Mouse (Mus musculus): ENCODE results near the gene Lypd5. TPM values are rescaled to one million over a fixed set of nuclear protein-coding genes. Genes with fewer than 3 reads are reported as not detected.

The Lypd5 gene
- total and polyA plus RNA-seq, 3 experiments: not detected

DNA sequence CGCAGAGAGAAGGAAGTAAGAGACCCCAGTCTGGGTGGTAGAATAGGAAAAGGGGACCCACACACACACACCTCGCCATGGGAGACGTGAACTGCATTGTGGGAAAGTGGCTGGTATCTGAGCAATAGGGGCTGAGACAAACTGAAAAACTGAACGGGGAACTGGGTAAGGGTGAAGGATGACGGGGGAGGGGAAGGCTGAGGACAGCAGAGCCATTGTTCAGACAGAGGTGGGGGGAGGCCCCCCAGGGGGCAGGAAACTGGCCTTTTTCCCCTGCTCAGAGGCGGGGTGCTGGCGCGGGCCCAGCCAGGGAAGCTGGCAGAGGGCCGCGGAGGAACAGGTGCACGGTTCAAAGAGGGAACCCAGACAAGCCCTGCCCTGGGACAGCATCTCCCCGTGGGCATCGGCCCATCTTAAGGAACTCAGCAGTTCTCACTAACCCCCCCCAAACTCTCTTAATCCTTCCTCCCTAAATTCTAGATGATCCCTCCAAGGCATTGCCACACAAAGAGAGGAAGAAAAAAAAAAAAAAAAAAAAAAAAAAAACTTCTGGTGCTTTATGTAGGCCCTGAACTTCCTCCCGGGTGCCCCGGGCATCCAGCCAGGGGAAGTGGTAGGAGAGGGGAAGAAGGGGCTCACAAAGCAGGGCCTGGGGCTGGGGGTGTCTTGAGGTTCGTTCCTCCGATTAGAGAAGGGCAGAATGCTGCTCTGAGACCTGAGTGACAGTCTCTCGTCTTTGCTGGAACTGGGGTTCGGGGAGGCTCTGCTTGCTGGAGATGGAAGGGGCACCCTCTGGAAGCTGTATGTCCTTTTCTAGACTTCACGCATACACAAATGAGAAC lies 24.8 kb downstream of the Lypd5 start:
- intact Hi-C loops (cut with DNase I): no loop called here
- Histone ChIP-seq H3K79me2 (replicated peaks; ENCODE audit: control insufficient read depth, insufficient read depth, low read length) (no peaks in the 10 kb centered on the region), H3K9ac (ENCODE audit: low read depth, low read length) (no peak overlapping the region), H3K27ac (no peak overlapping the region), H3K4me3 (no peak overlapping the region), H3K36me3 (ENCODE audit: control insufficient read depth, insufficient read depth, low read length) (no peaks in the 10 kb centered on the region), H3K27me3 (ENCODE audit: control insufficient read depth, insufficient read depth, low read length) (peaks cover 3% of the 10 kb centered on the region), H3K4me1 (ENCODE audit: control insufficient read depth, insufficient read depth, low read length) (peaks cover 4% of the 10 kb centered on the region)
- peak; percentile 55 to 71 for DNase-seq
- TF ChIP-seq POLR2A (IDR thresholded peaks at IDR 0.05; ENCODE audit: insufficient read depth, low read depth, low read length): no peak
- TF ChIP-seq CTCF (IDR thresholded peaks at IDR 0.05): no peak
- TF ChIP-seq EP300 (IDR thresholded peaks at IDR 0.05; ENCODE audit: insufficient read depth, low read depth, low read length): no peak
- WGBS: 21% methylated on average over 20 of the region's 20 CpGs

DNA sequence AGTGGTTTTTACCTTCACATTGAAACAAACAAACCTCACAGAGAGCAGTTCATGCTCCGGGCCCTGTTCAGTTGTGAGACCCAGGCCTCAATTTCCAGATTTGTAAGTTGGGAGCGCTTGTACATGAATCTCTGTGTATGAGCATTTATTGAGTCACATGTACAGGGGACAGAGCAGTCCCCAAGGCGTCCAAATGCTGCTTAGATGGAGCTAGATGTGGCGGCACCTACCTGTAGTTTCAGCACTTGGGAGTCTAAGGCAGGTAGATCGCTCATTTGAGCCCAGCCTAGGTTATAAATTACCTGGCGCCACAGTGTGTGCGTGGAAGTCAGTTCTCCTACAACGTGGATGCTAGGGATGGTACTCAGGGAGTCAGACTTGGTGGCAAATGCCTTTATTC lies 27.5 kb downstream of the Lypd5 start:
- H3K27ac ChIP-seq: no peak overlapping the region
- H3K4me3 ChIP-seq: no peak overlapping the region
- 86% methylated on average over 8 of the region's 8 CpGs for WGBS

DNA sequence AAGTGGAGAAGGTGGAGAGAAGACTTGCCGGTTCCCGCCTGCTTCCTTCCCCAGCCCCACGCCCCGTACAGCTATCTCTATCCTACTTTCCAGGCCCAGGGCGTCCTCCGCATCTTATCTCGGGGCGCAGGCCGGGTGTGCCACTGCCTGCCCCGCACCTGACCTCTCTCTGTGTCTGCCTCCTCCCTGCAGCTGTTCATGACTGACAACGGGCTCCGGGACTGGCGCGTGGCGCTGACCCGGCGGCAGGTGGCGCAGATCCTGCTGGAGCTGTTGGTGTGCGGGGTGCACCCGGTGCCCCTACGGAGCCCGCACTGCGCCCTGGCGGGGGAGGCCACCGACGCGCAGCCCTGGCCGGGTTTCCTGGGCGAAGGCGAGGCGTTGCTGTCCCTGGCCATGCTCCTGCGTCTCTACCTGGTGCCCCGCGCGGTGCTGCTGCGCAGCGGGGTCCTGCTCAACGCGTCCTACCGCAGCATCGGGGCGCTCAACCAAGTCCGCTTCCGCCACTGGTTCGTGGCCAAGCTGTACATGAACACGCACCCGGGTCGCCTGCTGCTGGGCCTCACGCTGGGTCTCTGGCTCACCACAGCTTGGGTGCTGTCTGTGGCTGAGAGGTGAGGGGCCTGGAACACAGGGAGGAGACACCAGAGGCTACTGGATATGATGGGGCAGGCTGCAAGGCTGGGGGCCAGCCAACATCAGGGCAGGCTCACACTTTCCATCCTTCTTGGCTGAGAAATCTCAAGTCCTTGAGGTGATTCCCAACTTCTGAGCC lies 28.3 kb downstream of the Lypd5 start:
- H3K4me3 ChIP-seq: peak overlapping the region; percentile 24; the same call in 1 of the 2 replicates
- no peak overlapping the region for H3K27ac ChIP-seq
- H3K4me1 ChIP-seq (ENCODE audit: control insufficient read depth, insufficient read depth, low read length): peaks cover 4% of the 10 kb centered on the region
- 0 out of 2 replicates have a peak overlapping the region, but pooled peaks have one; percentile 14 for H3K9ac ChIP-seq (ENCODE audit: low read depth, low read length)
- WGBS: 6% methylated on average over 49 of the region's 49 CpGs
- no peaks in the 10 kb centered on the region for H3K36me3 ChIP-seq (ENCODE audit: control insufficient read depth, insufficient read depth, low read length)
- H3K27me3 ChIP-seq (ENCODE audit: control insufficient read depth, insufficient read depth, low read length): peaks cover 3% of the 10 kb centered on the region
- TF ChIP-seq CTCF (IDR thresholded peaks at IDR 0.05) (peak; percentile 64), POLR2A (IDR thresholded peaks at IDR 0.05; ENCODE audit: insufficient read depth, low read depth, low read length) (no peak), EP300 (IDR thresholded peaks at IDR 0.05; ENCODE audit: insufficient read depth, low read depth, low read length) (no peak)
- H3K79me2 ChIP-seq (replicated peaks; ENCODE audit: control insufficient read depth, insufficient read depth, low read length): no peaks in the 10 kb centered on the region
- intact Hi-C loops (cut with DNase I): no loop called here
- peak; percentile 55 to 59 for DNase-seq

More for the DNA sequence above, 27.5 kb downstream of the Lypd5 start:
- Histone ChIP-seq H3K27me3 (ENCODE audit: control insufficient read depth, insufficient read depth, low read length) (peaks cover 3% of the 10 kb centered on the region), H3K79me2 (replicated peaks; ENCODE audit: control insufficient read depth, insufficient read depth, low read length) (no peaks in the 10 kb centered on the region), H3K9ac (ENCODE audit: low read depth, low read length) (no peak overlapping the region), H3K36me3 (ENCODE audit: control insufficient read depth, insufficient read depth, low read length) (no peaks in the 10 kb centered on the region), H3K4me1 (ENCODE audit: control insufficient read depth, insufficient read depth, low read length) (peaks cover 4% of the 10 kb centered on the region)
- intact Hi-C loops (cut with DNase I): no loop called here
- no peak for DNase-seq
- TF ChIP-seq EP300 (IDR thresholded peaks at IDR 0.05; ENCODE audit: insufficient read depth, low read depth, low read length): no peak

DNA sequence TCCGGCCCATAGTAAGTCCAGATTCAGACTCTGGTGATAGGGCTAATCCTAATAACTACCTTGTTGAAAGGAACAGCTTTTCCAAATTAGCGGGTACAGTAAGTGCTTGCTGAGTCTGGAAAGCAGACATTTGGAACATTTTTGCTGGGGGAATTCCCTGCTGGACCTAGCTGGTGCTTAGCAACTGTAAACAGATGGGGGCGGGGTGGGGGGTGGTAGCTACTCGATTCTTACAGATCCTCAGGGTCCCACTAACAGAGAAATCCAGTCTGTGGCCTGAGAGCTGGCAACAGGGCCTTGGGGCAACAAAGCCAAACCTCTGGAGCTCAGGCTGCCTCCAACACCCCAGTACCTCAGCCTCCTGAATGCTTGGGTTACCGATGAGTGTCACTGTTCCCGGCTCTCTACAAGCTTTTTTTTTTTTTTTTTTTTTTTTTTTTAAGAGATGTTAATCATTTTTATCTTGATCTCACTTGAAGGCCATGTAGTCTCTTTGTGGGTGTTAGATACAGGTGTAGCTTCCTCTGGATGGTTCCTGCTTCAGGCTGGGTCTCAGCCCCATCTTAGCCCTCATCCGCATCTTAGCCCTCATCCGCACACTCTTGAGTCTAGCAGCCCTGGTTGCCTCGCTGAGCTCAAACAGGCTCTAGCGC lies 29.2 kb downstream of the Lypd5 start:
- H3K27me3 ChIP-seq (ENCODE audit: control insufficient read depth, insufficient read depth, low read length): peaks cover 3% of the 10 kb centered on the region
- intact Hi-C loops (cut with DNase I): no loop called here
- H3K4me1 ChIP-seq (ENCODE audit: control insufficient read depth, insufficient read depth, low read length): peaks cover 2% of the 10 kb centered on the region
- no peaks in the 10 kb centered on the region for H3K36me3 ChIP-seq (ENCODE audit: control insufficient read depth, insufficient read depth, low read length)
- no peak overlapping the region for H3K4me3 ChIP-seq
- no peak overlapping the region for H3K9ac ChIP-seq (ENCODE audit: low read depth, low read length)
- DNase-seq: no peak
- 72% methylated on average over 10 of the region's 10 CpGs for WGBS
- no peak overlapping the region for H3K27ac ChIP-seq
- TF ChIP-seq EP300 (IDR thresholded peaks at IDR 0.05; ENCODE audit: insufficient read depth, low read depth, low read length) (no peak), POLR2A (IDR thresholded peaks at IDR 0.05; ENCODE audit: insufficient read depth, low read depth, low read length) (no peak), CTCF (IDR thresholded peaks at IDR 0.05) (no peak)
- no peaks in the 10 kb centered on the region for H3K79me2 ChIP-seq (replicated peaks; ENCODE audit: control insufficient read depth, insufficient read depth, low read length)

DNA sequence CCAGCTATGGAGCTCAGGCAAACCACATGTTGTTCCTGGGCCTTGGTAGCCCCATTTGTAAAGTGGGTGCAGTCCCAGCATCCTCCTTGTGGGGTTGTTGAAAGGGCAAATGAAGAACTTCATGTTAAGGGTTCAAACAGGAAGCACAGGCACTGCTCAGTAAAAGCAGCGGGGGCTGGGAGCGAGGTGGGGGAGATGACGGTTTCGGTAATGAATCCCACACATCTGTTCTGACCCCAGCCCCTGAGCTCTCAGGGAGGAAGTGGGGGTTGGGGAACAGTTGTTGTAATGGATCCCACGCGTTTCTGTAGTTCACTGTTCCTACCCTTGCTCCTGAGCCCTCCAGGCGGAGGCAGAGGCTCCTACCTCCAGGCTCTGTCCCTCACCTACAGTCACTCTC lies 30.9 kb downstream of the Lypd5 start:
- whole genome bisulfite sequencing: 43% methylated on average over 7 of the region's 7 CpGs
- Histone ChIP-seq H3K27me3 (ENCODE audit: control insufficient read depth, insufficient read depth, low read length) (peaks cover 3% of the 10 kb centered on the region), H3K4me1 (ENCODE audit: control insufficient read depth, insufficient read depth, low read length) (peaks cover 2% of the 10 kb centered on the region), H3K36me3 (ENCODE audit: control insufficient read depth, insufficient read depth, low read length) (no peaks in the 10 kb centered on the region), H3K9ac (ENCODE audit: low read depth, low read length) (no peak overlapping the region), H3K4me3 (no peak overlapping the region), H3K79me2 (replicated peaks; ENCODE audit: control insufficient read depth, insufficient read depth, low read length) (no peaks in the 10 kb centered on the region), H3K27ac (no peak overlapping the region)
- no peak for DNase-seq
- intact Hi-C loops (cut with DNase I): no loop called here
- TF ChIP-seq EP300 (IDR thresholded peaks at IDR 0.05; ENCODE audit: insufficient read depth, low read depth, low read length) (no peak), CTCF (IDR thresholded peaks at IDR 0.05) (no peak), POLR2A (IDR thresholded peaks at IDR 0.05; ENCODE audit: insufficient read depth, low read depth, low read length) (no peak)

Data from heart, adult 2 months (tissue).